Mouse (Mus musculus): ENCODE measurements around the gene Slc16a5.

- TF ChIP-seq POLR2A (IDR thresholded peaks at IDR 0.05; ENCODE audit: insufficient read length, low read depth) (no peak), MYOG (IDR thresholded peaks at IDR 0.05; ENCODE audit: control insufficient read depth in 1 of 3, insufficient read depth in 1 of 3, insufficient read length in 2 of 3, low read depth in 2 of 3) (no peak)
These were observed 29.5 kb upstream of the Slc16a5 start for GRCm38 (mm10) chr11:115432814-115433213.

Data from myocyte (in vitro differentiated cells).